Mouse (Mus musculus): ENCODE results near the gene Hcfc2.
A peak's percentile ranks its signal among the peaks of the same experiment; 100 is the strongest.

Gene Hcfc2

GRCm38 (mm10) chr10:82771595-82772170 lies 75.7 kb downstream of the Hcfc2 start:
- DNase-seq (ENCODE audit: low read depth), result no peak

- DNase-seq (ENCODE audit: low read depth), result no peak
These were observed 78.9 kb downstream of the Hcfc2 start for GRCm38 (mm10) chr10:82774841-82775240.

DNA sequence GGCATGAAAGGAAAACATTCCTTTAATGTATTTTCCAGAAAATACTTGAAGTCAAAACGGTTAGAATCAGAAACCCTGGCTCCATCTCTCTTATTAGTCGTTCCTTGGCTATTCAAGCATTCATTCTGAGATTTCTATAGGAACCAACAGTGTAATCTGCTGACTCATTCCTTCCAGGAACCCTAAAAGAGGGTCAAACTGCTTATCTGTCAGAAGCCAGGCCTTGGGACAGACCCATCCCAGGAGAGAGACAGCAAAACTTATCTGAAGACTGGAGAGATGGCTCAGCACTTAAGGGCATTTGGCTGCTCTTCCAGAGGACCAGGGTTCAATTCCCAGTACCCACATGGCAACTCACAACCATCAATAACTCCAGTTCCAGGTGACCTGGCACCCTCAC lies 81.1 kb downstream of the Hcfc2 start:
- DNase-seq (ENCODE audit: low read depth), result peak; percentile 62

GRCm38 (mm10) chr10:82777886-82778285 lies 81.9 kb downstream of the Hcfc2 start:
- DNase-seq (ENCODE audit: low read depth), result no peak

DNA sequence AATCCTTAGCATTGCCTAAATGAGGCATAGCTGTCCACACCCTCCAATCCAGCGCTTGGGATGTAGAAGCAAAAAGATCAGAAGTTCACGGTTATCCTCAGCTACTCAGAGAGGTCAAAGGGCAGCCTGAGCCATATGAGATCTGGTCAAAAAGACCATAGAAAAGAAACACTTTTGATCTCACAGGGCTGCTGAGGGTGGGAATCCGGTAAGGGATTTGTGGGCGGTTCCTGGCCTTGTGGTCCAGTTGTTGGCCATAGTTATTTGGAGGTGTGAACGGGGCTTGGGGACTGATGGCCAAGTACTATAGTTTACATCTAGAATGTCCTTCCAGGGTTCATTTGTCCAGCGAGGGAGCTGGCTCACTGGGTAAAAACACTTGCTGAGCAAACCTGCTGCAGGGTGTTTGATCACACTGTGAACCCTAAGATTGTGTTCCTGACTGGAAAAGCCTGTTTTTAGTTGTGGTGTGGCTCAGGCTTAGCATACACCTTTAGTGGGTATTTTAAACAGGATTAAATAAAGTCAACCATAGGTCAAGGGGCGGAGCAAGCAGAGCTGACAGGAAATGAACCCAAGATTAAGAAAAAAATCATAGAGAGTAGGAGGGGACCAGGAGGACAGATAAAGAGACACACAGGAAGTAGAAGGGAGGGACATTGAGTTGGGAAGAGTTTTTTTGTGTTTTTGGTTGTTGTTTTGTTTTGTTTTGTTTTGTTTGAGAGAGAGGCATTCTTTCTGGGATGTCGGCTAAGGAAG lies 83.0 kb downstream of the Hcfc2 start:
- no peak for DNase-seq (ENCODE audit: low read depth)

DNA sequence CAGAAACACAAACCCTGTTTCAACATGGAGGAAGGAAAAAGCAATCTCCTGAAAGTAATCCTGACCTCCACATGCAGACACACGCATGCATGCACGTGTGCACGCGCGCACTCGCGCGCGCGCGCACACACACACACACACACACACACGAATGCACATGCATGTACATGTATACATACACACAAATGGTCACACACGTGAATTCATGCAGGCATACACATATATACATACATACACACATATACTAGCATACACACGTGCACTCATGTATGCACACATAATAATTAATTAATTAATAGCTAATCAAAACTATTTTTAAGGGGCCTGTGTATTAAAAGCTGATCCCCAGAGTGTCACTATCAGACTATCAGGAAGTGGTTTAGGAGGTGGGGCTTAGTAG lies 83.9 kb downstream of the Hcfc2 start:
- no peak for DNase-seq (ENCODE audit: low read depth)

- peak; percentile 91 for DNase-seq (ENCODE audit: low read depth)
These were observed 84.4 kb downstream of the Hcfc2 start for GRCm38 (mm10) chr10:82780322-82780721.

- no peak for DNase-seq (ENCODE audit: low read depth)
These were observed 84.9 kb downstream of the Hcfc2 start for GRCm38 (mm10) chr10:82780816-82781215.

GRCm38 (mm10) chr10:82782472-82782871 lies 86.5 kb downstream of the Hcfc2 start:
- no peak for DNase-seq (ENCODE audit: low read depth)

GRCm38 (mm10) chr10:82789181-82789580 lies 93.2 kb downstream of the Hcfc2 start:
- no peak for DNase-seq (ENCODE audit: low read depth)

DNA sequence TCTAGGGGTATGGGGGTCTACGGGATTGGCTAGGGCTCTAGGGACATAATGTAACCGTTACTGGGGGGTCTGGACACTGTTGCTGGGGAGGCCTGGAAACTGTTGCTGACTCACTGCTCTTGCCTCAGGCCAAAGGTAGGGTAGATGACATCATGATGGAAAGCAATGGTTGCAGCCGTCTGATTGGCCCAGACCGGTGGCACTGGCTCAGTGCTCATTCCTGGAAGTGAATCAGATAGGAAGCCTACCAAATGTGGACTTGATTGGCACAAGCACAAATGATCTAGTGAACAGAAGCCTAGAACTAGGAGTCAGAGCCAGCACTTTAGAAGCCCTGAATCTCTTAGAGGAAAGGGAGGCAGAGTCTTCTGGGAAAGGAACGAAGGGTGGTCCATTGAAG lies 94.5 kb downstream of the Hcfc2 start:
- DNase-seq (ENCODE audit: low read depth), result peak; percentile 73

DNA sequence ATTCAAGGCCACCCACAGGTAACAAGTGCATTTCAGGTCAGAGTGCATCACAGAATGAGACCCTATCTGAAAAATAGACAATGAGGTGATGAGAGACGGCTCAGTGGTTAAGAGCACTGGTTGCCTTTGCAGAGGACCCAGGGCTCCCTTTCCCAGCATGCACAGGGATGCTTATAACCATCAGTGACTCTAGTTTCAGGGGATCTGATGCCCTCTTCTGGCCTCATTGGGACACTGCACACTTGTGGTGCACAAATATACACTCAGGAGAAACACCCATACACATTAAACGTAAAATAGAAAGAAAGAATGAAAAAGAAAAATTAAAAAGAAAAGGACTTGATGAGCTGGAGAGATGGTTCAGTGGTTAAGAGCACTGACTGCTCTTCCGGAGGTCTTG lies 95.8 kb downstream of the Hcfc2 start:
- DNase-seq (ENCODE audit: low read depth), result no peak

Measured in 416B (cell line).